Mouse (Mus musculus): ENCODE data around the gene Vmn2r23.
"Not testable (repeated sequence)": the region's sequence is repeated elsewhere in the genome, so short reads cannot be mapped to it uniquely, and the experiment has no call there.

The Vmn2r23 gene

GRCm38 (mm10) chr6:123702370-123702769 lies at the start of gene Vmn2r23:
Vmn2r23 (plus strand) TSS chr6:123702670.
- no peak for DNase-seq (ENCODE audit: low read depth in 2 of 2, low spot score in 2 of 2)

GRCm38 (mm10) chr6:123657040-123657439 lies 45.4 kb upstream of the Vmn2r23 start:
- no peak for DNase-seq (ENCODE audit: low read depth in 2 of 2, low spot score in 2 of 2)

GRCm38 (mm10) chr6:123696639-123697038 lies 5.8 kb upstream of the Vmn2r23 start:
- DNase-seq (ENCODE audit: low read depth in 2 of 2, low spot score in 2 of 2) = not testable (repeated sequence)

- DNase-seq (ENCODE audit: low read depth in 2 of 2, low spot score in 2 of 2) = no peak
Observed at GRCm38 (mm10) chr6:123697213-123697612, 5.3 kb upstream of the Vmn2r23 start.

- no peak for DNase-seq (ENCODE audit: low read depth in 2 of 2, low spot score in 2 of 2)
Observed at GRCm38 (mm10) chr6:123770031-123770430, 67.6 kb downstream of the Vmn2r23 start.

GRCm38 (mm10) chr6:123778579-123778978 lies 76.1 kb downstream of the Vmn2r23 start, which contains the start of gene Vmn2r24:
Vmn2r24 (plus strand) TSS chr6:123778879.
- DNase-seq (ENCODE audit: low read depth in 2 of 2, low spot score in 2 of 2) = no peak

- DNase-seq (ENCODE audit: low read depth in 2 of 2, low spot score in 2 of 2) = no peak
Observed at GRCm38 (mm10) chr6:123784857-123785256, 82.4 kb downstream of the Vmn2r23 start.

- no peak for DNase-seq (ENCODE audit: low read depth in 2 of 2, low spot score in 2 of 2)
Observed at GRCm38 (mm10) chr6:123793746-123794145, 91.3 kb downstream of the Vmn2r23 start.

Measured in CD8-positive naive resting alpha-beta T cell, adult 2 months (primary cell).